11 mouse cellular contexts compared by ENCODE assay signal in the genomic region with DNA sequence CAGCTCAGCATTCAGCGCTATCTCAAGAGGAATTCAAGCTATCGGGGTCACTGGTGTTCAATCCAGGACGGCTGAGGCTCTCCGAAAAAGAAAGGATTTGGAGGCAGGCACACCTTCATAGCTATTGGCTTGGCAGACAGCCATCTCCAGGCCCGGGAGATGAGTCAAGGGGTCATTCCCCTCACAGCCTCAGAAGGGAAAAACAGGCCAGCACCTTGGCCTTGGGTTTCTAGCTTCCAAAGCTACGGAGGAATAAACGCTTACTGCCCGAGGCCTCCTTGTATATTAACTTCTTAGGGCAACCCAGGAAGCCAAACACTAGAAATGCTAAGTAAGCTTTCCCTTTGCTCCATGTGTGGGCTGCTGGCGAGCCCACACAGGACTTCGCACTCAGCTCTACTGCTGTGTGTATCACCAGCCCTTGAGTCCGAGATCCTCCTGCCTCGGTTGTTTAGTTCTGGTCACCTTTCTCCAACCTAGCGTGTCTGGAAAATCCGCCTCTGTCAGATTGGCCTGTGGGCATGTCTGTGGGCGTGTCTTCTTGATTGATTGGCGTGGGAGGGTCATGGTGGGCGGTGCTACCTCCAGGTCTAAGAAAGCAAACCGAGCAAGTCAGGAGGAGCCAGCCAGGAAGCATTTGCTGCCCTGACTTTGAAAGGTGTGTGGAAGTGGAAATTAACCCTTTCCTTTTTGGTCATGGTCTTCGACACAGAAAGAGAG. TPM values are rescaled to one million over a fixed set of nuclear protein-coding genes. Genes with fewer than 3 reads are reported as not detected.
DNase-seq lines count a peak whose midpoint lies in the region; ATAC-seq lines count a peak whose summit lies in the region.
"Had no signal": no experiment of that assay in that cellular context is flagged by ENCODE, and none has a peak within 500 bp of the region (broad histone marks: within the 10 kb centered on the region; RNA-seq: fewer than 3 reads in every experiment).

No protein-coding gene starts in this region.

- 56% methylated on average over 19 of the region's 19 CpGs for whole genome bisulfite sequencing in liver, embryonic 11.5 days

- no peak overlapping the region for H3K27ac ChIP-seq in liver, embryonic 11.5 days (ENCODE audit: low read depth, low read length)

- peaks cover 24% of the 10 kb centered on the region for H3K4me1 ChIP-seq in liver, embryonic 11.5 days (replicated peaks; ENCODE audit: control insufficient read depth, insufficient read depth, low read length)

- no peak overlapping the region for H3K4me2 ChIP-seq in liver, embryonic 11.5 days

- peak; percentile 45 to 55 for DNase-seq in cerebellum, postnatal 25 days
- DNase-seq in cerebellum, adult 9-10 months = no peak
- peak; percentile 40 for DNase-seq in liver
- no peak for DNase-seq in liver, embryonic 11.5 days (ENCODE audit: low spot score)
- peak; percentile 59 for DNase-seq in adrenal gland, adult 8-10 months
- peak; percentile 85 for DNase-seq in kidney, postnatal 36 days
- DNase-seq in left cerebral cortex, adult 11 months (ENCODE audit: low spot score) = no peak
- DNase-seq: heart, postnatal 36 days; layer of hippocampus, postnatal 36 days had no signal

- no peaks in the 10 kb centered on the region for H3K9me3 ChIP-seq in liver, embryonic 11.5 days (ENCODE audit: control insufficient read depth, low read length)

- no peaks in the 10 kb centered on the region for H3K27me3 ChIP-seq in liver, embryonic 11.5 days (replicated peaks; ENCODE audit: control insufficient read depth, insufficient read depth, low read length)

- no peak overlapping the region for H3K4me3 ChIP-seq in liver, embryonic 11.5 days (ENCODE audit: low read depth, low read length)
- H3K4me3 ChIP-seq: erythroblast, embryonic 14.5 days had no signal

- no peak for ATAC-seq in liver, embryonic 11.5 days (replicated peaks; ENCODE audit: low FRiP score)
- no peak for ATAC-seq in CD4-positive, CD25-positive, alpha-beta regulatory T cell, adult 4 months

- no peak overlapping the region for H3K9ac ChIP-seq in liver, embryonic 11.5 days (ENCODE audit: low read depth, low read length)

- H3K36me3 ChIP-seq in liver, embryonic 11.5 days (ENCODE audit: control insufficient read depth, insufficient read depth, low read length) = 0 out of 2 replicates have a peak, but pooled peaks cover 4% of the 10 kb centered on the region

RNA-seq across cellular contexts. Expression of gene Tbc1d16, which starts 15.0 kb away (rescaled TPM):
- 3.4 and 3.6 TPM in 2 replicates for polyA plus RNA-seq in liver, embryonic 11.5 days (2014; fragmentation: Nextera tagmentation; extraction: Ambion mirVana)
- total RNA-seq in adrenal gland, adult 8-10 months (2022) = 10 to 100 TPM; 17.1 to 26.4 (median 22.0) TPM
- polyA plus RNA-seq in CD4-positive, CD25-positive, alpha-beta regulatory T cell, adult 4 months (2017; shearing (Covaris generic)) = 1 to 10 TPM in 1 of 2 experiments, under 1 TPM in 1; 0.72 to 1.0 TPM

RNA-seq across cellular contexts. Expression of gene Ccdc40, which starts 15.0 kb away (rescaled TPM):
- polyA plus RNA-seq in liver, embryonic 11.5 days (2014; fragmentation: Nextera tagmentation; extraction: Ambion mirVana) = 4.1 and 5.4 TPM in 2 replicates
- total RNA-seq in adrenal gland, adult 8-10 months (2022) = 1 to 10 TPM in 2 of 4 experiments, under 1 TPM in 2; 0.73 to 1.9 (median 1.3) TPM
- 1 to 10 TPM; 2.9 to 3.6 TPM for polyA plus RNA-seq in CD4-positive, CD25-positive, alpha-beta regulatory T cell, adult 4 months (2017; shearing (Covaris generic))

RNA-seq across cellular contexts. Expression of gene Gaa, which starts 54.4 kb away (rescaled TPM):
- polyA plus RNA-seq in liver, embryonic 11.5 days (2014; fragmentation: Nextera tagmentation; extraction: Ambion mirVana) = 40.5 and 42.5 TPM in 2 replicates
- total RNA-seq in adrenal gland, adult 8-10 months (2022) = 100 to 1,000 TPM; 128 to 162 (median 139) TPM
- 10 to 100 TPM; 11.5 to 27.8 TPM for polyA plus RNA-seq in CD4-positive, CD25-positive, alpha-beta regulatory T cell, adult 4 months (2017; shearing (Covaris generic))

Comparison
In these comparisons a context has a peak if more than half of its experiments do, and no peak if none do; other contexts are left out.
1. DNase-seq: peak in cerebellum, postnatal 25 days (2 of 2), liver (single experiment), adrenal gland, adult 8-10 months (single experiment) and kidney, postnatal 36 days (2 of 2); none in cerebellum, adult 9-10 months (single experiment), liver, embryonic 11.5 days (single experiment) and left cerebral cortex, adult 11 months (single experiment).